Mouse (Mus musculus) thymus, adult 2 months (tissue): Measurements from ENCODE around the gene Pla2g6.

Source experiments
- CTCF ChIP-seq: fragments of 200-500 bp; IDR thresholded peaks from 2 replicates; pipeline ENCODE4 v1.5.1; 2012; ENCODE audit warnings: mild to moderate bottlenecking, control low read depth, low read length, moderate library complexity, borderline replicate concordance; ENCODE audit not compliant: control insufficient read depth, poor library complexity, insufficient read depth; ENCODE audit errors: extremely low read depth
- POLR2A ChIP-seq: fragments of 200-500 bp; IDR thresholded peaks from 2 replicates; pipeline ENCODE4 v1.6.1; 2012; ENCODE audit warnings: mild to moderate bottlenecking, low read length, control low read depth, moderate library complexity; ENCODE audit not compliant: control insufficient read depth, poor library complexity, insufficient read depth; ENCODE audit errors: extremely low read depth

GRCm38 (mm10) chr15:79364120-79364519, 35.9 kb upstream of the Pla2g6 start:
- TF ChIP-seq CTCF (no peak), POLR2A (no peak)
